Mouse (Mus musculus): ENCODE measurements around the gene Ranbp9.
"Not testable (repeated sequence)": the region's sequence is repeated elsewhere in the genome, so short reads cannot be mapped to it uniquely, and the experiment has no call there.

Ranbp9 gene

DNA sequence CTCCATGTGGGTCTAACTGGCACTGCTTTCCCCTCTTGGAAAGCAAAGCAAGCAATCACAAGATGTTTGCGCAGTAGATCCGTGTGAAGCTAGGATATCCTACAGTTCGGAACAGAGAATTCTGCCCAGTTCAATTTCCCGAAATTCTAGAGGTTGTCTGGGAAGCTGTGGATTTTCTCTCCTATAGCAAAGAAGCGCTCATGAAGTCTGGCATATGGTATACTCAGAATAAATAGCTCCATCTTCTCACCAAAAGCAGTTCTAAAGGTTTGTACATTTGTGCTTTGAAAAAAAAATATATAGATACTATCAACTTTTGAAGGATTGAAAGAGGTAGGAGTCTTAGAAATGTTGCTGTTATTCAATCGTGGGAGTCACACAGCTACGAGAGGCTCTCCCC, 14.6 kb upstream of the Ranbp9 start:
- no peak for DNase-seq (ENCODE audit: low spot score)

GRCm38 (mm10) chr13:43493725-43494124, 12.6 kb upstream of the Ranbp9 start:
- no peak for DNase-seq (ENCODE audit: low spot score)

DNA sequence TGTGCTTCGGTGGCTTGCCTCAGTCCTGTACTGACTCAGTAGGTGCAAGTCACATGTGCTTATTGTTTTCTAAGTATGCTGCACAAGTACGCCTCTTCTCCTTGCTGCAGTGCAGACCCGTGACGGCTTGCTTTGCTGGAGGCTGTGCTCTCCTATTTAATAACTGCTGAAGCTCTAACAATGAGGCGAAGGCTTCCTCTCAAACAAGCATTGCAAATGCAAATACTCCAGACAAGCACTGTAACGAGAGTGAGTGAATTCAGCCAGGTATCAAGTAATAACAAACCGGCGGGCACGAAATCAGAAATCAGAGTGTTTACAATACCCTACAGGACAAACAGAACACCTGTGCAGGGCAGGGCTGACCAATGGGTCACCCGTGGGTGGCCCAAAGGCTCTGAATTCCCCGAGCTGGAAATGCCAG, 12.0 kb upstream of the Ranbp9 start:
- no peak for DNase-seq (ENCODE audit: low spot score)

- DNase-seq (ENCODE audit: low spot score): no peak
Measured at GRCm38 (mm10) chr13:43486501-43487213, 5.6 kb upstream of the Ranbp9 start.

DNA sequence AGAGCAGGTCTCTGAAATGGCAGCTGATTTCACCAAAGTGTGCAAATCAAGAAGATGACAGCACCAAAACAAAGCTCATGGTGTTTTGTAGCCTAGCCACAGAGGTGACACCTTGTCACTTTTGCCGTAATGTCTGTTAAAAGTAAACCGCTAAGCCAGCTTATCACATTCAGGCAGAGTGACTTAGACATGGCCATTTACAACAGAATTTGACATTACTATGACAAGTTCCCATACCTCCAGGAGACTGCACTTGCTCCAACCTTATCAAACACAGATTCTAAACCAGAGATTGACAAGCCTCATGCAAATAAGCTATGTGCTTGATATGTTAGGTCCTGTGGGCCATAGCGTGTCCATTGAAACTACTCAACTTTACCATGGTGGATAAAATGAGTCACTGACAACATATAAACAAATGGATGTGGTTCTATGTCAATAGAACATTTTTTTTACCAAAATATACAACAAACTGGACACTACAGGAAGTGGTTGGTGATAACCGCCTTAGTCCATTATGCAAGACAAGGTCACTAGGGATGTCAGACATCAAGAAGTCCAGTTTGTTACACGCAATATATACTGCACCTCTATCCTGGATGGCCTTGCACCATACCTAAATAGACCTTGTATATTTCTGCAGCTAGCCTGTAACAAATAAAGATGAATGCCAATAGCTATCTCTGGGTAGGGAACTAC, 4.3 kb upstream of the Ranbp9 start:
- no peak for DNase-seq (ENCODE audit: low spot score)

GRCm38 (mm10) chr13:43482782-43483181, 1.7 kb upstream of the Ranbp9 start:
- DNase-seq (ENCODE audit: low spot score): no peak

DNA sequence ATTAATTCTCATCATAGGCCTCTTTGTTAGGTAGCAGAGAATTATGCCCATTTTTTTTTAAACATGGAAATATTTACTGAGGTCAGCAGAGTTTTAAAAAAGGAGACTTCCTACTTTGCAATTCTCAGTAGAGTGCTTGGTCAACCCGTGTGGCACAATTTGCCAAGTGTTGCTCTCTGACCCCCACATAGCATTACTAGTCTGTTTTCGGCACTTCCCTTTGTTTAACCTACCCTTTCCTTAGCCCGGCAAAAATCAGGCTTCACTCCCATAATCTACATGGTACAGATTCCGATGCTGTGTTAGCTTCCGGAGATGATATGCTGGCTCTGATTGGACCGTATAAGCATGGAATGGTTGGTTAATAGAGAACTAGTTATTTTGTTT, 770 bp upstream of the Ranbp9 start:
- no peak for DNase-seq (ENCODE audit: low spot score)

- no peak for DNase-seq (ENCODE audit: low spot score)
Measured at GRCm38 (mm10) chr13:43480595-43480956, 506 bp downstream of the Ranbp9 start.

DNA sequence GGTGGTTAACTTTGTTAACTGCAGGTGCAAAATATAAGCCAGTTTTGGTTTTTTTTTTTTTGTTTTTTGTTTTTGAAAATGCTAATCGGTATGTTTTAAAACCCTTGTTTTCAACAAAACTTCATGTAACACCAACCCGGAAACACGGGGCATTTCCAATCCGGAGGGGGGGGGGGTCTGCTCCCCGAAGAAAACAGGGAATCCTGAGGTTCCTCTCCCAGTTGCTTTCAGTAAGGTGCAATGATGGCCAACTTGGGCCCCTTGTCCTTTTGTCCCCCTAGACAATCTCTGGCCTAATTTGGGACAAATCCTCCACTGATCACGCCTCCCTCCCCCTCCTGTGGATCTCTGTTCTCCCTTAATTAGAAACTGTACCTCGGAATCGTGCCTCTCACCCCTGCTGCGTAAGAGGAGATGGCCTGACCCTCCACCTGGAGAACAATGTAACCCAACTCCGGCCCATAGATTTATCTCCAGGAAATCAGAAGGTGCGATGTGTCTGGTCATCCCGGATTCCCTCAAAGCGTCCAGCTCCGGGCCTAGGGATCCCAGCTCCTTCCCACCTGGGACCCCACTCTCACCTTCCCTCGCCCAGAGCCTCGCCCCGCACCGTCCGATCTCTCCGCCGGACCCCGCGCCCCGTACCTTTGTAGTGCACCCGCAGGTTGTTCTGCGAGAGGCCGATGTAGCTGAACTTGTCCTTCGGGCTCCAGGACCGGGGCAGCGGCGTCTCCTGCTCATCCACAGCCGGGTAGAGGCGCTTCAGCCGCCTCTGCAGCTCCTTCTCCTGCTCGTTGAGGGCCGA, 1.1 kb downstream of the Ranbp9 start:
- peak; percentile 21 for DNase-seq (ENCODE audit: low spot score)

DNA sequence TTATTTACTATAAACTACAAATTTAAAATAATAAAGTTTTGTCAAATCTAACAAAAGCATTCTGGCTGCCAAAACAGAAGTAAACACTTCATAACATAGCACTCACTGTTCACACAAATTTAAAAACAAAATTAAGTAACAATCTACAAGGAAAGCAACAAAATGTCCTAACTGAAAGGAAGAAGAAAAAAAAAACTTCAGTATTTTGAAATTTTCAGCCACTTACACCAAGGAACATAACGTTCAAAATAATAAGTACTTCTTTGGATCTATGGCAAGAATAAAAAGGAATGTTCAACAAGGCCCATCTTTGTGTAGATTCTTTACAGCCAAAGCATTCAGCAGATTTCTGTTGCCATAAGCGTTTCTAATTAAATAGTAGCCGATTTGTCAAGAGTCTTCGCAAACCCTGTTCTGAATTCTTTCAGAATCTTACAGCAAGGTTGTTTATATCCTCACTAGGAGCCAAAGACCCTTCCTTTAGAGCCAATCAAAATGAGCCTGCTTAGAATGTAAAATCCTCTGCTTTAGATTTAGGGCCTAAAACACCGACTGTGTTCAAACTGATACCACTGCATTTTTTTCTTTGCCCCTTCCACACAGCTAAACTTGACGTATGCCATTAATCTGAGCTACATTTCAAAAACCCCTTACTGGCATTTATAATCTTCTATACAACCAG, 1.9 kb downstream of the Ranbp9 start:
- no peak for DNase-seq (ENCODE audit: low spot score)

- no peak for DNase-seq (ENCODE audit: low spot score)
Measured at GRCm38 (mm10) chr13:43478586-43478985, 2.5 kb downstream of the Ranbp9 start.

- no peak for DNase-seq (ENCODE audit: low spot score)
Measured at GRCm38 (mm10) chr13:43477098-43477697, 3.9 kb downstream of the Ranbp9 start.

GRCm38 (mm10) chr13:43476226-43476625, 4.9 kb downstream of the Ranbp9 start:
- DNase-seq (ENCODE audit: low spot score): no peak

DNA sequence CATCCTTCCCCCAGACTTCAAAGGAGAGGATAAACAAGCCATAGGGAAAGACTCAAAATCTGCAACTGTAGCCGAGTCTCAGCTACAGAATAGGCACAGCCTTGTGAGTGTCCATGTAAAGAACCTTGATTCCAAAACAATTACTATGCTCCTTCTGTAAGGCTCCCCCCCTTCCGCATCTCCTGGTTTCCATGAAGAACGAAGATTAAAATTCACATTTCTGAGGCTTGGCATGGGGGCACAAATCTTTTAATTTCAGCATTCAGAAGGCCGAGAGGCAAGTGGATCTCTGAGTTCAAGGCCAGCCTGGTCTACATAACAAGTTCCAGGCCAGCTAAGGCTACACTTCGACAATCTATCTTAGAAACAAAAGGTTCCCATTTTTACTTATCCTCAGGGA, 6.4 kb downstream of the Ranbp9 start:
- DNase-seq (ENCODE audit: low spot score): no peak

DNA sequence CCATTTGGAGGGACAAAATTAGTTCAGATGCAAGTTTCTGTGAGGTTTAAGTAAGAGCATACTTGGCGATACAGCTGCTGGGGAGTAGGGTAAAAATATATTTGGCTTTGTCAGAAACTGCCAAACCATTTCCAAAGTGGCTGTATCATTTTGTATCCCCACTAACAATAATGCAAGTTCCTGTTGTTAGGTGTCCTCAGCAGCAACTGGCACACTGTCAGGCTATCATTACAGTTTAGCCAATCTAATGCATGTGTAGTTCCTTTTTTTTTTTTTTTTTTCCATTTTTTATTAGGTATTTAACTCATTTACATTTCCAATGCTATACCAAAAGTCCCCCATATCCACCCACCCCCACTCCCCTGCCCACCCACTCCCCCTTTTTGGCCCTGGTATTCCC, 9.2 kb downstream of the Ranbp9 start:
- DNase-seq (ENCODE audit: low spot score): not testable (repeated sequence)

DNA sequence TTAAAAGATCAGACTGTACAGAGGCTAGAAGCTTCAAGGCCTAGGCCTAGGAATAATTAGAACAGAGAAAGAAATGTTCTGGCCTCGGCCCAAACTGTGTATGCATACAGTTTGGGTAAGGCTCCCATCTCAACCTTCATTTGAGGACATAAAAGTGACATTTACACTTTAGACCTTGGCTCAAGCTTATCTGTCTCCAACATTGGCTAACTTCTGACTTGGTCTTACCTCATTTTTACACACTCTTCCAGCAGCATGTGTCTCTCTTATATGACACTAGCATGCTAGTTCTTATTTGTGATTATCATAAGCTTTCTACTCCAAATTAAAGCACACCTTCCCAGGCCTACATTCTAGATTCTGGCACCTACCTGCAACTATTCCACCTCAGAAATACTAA, 11.5 kb downstream of the Ranbp9 start:
- DNase-seq (ENCODE audit: low spot score): no peak

- no peak for DNase-seq (ENCODE audit: low spot score)
Measured at GRCm38 (mm10) chr13:43464605-43465004, 16.5 kb downstream of the Ranbp9 start.

GRCm38 (mm10) chr13:43457161-43457560, 23.9 kb downstream of the Ranbp9 start:
- no peak for DNase-seq (ENCODE audit: low spot score)

GRCm38 (mm10) chr13:43454431-43454830, 26.7 kb downstream of the Ranbp9 start:
- DNase-seq (ENCODE audit: low spot score): no peak

DNA sequence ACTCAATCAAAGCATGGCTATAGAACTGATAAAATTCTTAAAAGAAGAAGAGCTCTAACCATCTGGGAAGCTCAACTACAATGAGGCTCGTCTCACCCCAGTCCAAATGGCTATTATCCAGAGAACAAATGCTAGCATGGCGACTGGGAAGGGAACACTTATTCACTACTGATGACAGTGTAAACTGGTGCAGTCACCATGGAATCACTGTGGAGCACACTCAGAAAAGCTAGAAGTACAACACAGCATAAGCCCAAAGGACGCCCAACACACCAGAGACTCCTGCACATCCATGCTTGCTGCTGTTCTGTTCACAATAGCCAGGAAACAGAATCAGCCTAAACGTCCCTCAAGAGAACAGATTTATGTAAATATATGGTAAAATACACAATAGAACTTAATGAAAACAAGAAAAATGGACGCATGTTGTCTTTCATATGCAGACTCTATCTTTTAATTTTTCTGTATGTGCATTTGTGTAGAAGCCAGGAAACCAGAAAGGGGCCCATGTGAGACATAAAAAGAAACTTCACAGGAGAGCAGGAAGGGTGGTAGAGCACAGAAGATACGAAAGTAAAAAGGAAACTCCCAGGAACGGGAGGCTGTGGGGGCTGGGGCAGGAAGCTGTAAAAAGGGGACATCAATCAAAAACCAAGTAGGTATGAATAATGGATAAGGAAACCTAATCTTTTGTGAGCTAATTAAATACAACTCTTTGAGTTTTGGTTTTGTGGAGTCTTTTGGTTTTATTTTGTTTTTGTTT, 28.1 kb downstream of the Ranbp9 start:
- no peak for DNase-seq (ENCODE audit: low spot score)

GRCm38 (mm10) chr13:43452177-43452576, 28.9 kb downstream of the Ranbp9 start:
- DNase-seq (ENCODE audit: low spot score): no peak
